Mouse (Mus musculus) E14TG2a.4 (cell line): Measurements from ENCODE around the gene Mapk8ip3.
A peak's percentile ranks its signal among the peaks of the same experiment; 100 is the strongest.

ENCODE experiments used
- H3K27me3 ChIP-seq: 2 replicates; pipeline ENCODE4 v1.6.1; 2014; ENCODE audit warnings: low read length, control low read depth; ENCODE audit not compliant: insufficient read depth
- H3K36me3 ChIP-seq: 2 replicates; pipeline ENCODE4 v1.6.1; 2014; ENCODE audit warnings: low read length, control low read depth; ENCODE audit not compliant: insufficient read depth
- H3K4me1 ChIP-seq: replicated peaks from 2 replicates; pipeline ENCODE4 v1.6.1; 2014; ENCODE audit warnings: low read depth, low read length, control low read depth
- H3K4me3 ChIP-seq: replicated peaks from 2 replicates; pipeline ENCODE4 v1.5.1; 2014; ENCODE audit warnings: mild to moderate bottlenecking, low read length
- H3K9me3 ChIP-seq: 2 replicates; pipeline ENCODE4 v1.6.1; 2014; ENCODE audit warnings: low read length, control low read depth
- CTCF ChIP-seq: conservative IDR thresholded peaks from 2 replicates; pipeline ENCODE4 v1.5.1; 2014; ENCODE audit warnings: low read length
- NANOG ChIP-seq: IDR thresholded peaks from 2 replicates; pipeline ENCODE4 v1.6.1; 2014; ENCODE audit warnings: borderline replicate concordance, low read length, mixed read lengths
- POU5F1 ChIP-seq: IDR thresholded peaks from 2 replicates; pipeline ENCODE4 v1.6.1; 2014; ENCODE audit warnings: low read length, borderline replicate concordance

The Mapk8ip3 gene

GRCm38 (mm10) chr17:24884391-24884790 lies 52.4 kb downstream of the Mapk8ip3 start:
- Histone ChIP-seq H3K27me3 (no peaks in the 10 kb centered on the region), H3K36me3 (peaks cover 50% of the 10 kb centered on the region), H3K4me1 (peaks cover 84% of the 10 kb centered on the region), H3K9me3 (no peaks in the 10 kb centered on the region), H3K4me3 (peak overlapping the region; percentile 100)
- TF ChIP-seq POU5F1 (no peak), CTCF (no peak), NANOG (no peak)

GRCm38 (mm10) chr17:24881738-24882440 lies 54.9 kb downstream of the Mapk8ip3 start:
- peaks cover 88% of the 10 kb centered on the region for H3K4me1 ChIP-seq
- no peaks in the 10 kb centered on the region for H3K27me3 ChIP-seq
- H3K36me3 ChIP-seq, result peaks cover 42% of the 10 kb centered on the region
- TF ChIP-seq NANOG (no peak), POU5F1 (no peak), CTCF (peak; percentile 51)
- H3K9me3 ChIP-seq, result no peaks in the 10 kb centered on the region
- peak overlapping the region; percentile 74 for H3K4me3 ChIP-seq

- TF ChIP-seq POU5F1 (no peak), NANOG (no peak), CTCF (no peak)
- Histone ChIP-seq H3K4me1 (peaks cover 97% of the 10 kb centered on the region), H3K4me3 (peak overlapping the region; percentile 70), H3K36me3 (peaks cover 22% of the 10 kb centered on the region), H3K9me3 (no peaks in the 10 kb centered on the region), H3K27me3 (no peaks in the 10 kb centered on the region)
Measured at GRCm38 (mm10) chr17:24878531-24878930, 58.2 kb downstream of the Mapk8ip3 start.

DNA sequence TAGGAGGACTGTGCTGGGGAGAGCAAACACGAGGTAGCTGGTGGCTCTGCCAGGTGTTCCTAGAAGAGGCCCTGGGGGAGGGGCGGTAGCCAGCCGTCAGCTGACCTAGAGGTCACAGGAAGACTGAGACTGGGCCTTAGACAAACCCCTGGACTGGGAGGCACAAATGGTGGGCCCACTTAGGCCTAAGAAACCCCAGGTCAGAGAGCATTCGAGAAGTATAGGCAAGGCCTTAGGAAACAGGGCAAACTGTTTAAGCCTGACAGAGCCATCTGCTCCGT lies 58.7 kb downstream of the Mapk8ip3 start:
- no peaks in the 10 kb centered on the region for H3K9me3 ChIP-seq

DNA sequence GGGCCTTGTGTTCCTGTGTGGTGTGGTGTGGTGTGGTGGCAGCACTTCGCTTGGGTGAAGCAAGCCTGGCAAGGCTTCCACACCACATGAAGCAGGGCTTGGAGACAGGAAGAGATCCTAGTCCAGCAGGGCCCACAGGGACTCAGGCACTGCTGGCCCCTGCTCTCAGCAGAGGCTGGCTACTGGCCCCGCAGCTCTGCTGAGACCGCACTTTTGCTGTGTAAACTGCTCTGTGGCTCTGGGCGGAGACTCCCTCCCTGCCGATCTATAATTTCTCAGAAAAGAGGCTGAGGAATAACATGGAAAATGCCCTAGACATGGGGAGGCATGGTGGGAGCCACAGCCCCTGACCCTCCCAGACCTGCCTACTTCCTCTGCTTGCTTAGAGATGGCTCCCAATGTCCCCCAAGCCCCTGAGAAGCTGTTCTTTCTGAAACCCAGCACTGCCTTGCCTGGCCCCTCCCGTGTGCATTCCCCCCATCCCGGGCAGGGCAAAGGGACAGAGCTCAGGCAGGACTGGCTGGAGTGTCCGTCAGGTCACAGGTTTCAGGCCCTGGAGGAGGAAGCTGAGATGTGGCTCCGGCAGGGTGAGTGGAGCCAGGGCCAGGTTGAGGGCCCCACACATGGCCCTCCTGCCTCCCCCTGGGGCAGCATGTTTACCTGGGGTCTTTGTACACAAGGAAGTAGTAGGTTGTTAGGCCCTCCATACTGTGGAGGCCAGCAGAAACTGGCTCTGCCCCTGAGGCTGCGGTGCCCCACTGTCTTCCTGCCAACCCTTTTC lies 59.3 kb downstream of the Mapk8ip3 start:
- Histone ChIP-seq H3K4me3 (peak overlapping the region; percentile 70), H3K9me3 (no peaks in the 10 kb centered on the region), H3K4me1 (peaks cover 96% of the 10 kb centered on the region), H3K36me3 (peaks cover 12% of the 10 kb centered on the region), H3K27me3 (no peaks in the 10 kb centered on the region)
- TF ChIP-seq NANOG, result no peak
- TF ChIP-seq POU5F1, result no peak
- no peak for TF ChIP-seq CTCF

More for the DNA sequence above, 58.7 kb downstream of the Mapk8ip3 start:
- peak overlapping the region; percentile 70 for H3K4me3 ChIP-seq
- H3K4me1 ChIP-seq, result peaks cover 96% of the 10 kb centered on the region
- H3K36me3 ChIP-seq, result peaks cover 17% of the 10 kb centered on the region
- no peak for TF ChIP-seq CTCF
- TF ChIP-seq POU5F1, result no peak
- TF ChIP-seq NANOG, result no peak
- H3K27me3 ChIP-seq, result no peaks in the 10 kb centered on the region

GRCm38 (mm10) chr17:24874989-24875388 lies 61.8 kb downstream of the Mapk8ip3 start:
- Histone ChIP-seq H3K9me3 (no peaks in the 10 kb centered on the region), H3K27me3 (no peaks in the 10 kb centered on the region), H3K4me3 (peak overlapping the region; percentile 32; the same call in 1 of the 2 replicates), H3K4me1 (peaks cover 86% of the 10 kb centered on the region), H3K36me3 (no peaks in the 10 kb centered on the region)
- TF ChIP-seq NANOG (no peak), POU5F1 (no peak), CTCF (no peak)

GRCm38 (mm10) chr17:24874405-24874745 lies 62.4 kb downstream of the Mapk8ip3 start:
- Histone ChIP-seq H3K4me3 (peak overlapping the region; percentile 52), H3K27me3 (no peaks in the 10 kb centered on the region), H3K36me3 (peaks cover 3% of the 10 kb centered on the region; the same call in 1 of the 2 replicates), H3K4me1 (peaks cover 84% of the 10 kb centered on the region), H3K9me3 (no peaks in the 10 kb centered on the region)
- no peak for TF ChIP-seq CTCF
- 0 out of 2 replicates have a peak, but pooled peaks have one; percentile 34 for TF ChIP-seq POU5F1

DNA sequence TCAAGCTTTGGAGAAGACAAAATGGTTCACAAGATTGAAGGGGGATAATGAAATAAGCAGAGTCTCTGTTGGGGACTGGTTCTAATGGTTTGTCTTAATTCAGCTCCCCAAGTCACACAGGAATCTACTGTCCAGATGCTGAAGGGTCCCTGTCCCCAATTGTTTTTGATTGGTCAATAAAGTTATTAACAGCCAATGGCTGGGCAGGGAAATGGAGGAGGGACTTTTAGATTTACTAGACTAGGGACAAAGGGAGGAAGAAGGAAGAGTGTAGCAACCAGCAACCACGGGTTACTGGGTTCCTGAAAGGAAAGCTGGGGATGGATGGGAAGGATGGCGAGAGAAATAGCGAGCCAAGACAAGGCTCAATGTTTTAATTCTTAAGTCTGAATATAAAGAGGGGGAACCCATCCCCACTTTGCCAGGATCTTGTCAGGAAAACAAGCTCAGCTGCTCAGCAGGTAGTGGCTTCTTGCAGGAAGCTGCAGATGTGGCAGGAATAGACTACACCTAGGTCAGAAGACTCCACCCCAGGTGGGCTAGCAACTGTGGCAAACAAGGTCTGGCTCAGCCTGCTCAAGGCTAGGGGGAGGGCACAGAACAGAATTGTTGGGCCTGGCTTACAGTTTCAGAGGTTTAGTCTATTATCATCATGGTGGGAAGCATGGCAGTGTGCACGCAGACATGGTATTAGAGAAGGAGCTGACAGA lies 62.9 kb downstream of the Mapk8ip3 start:
- H3K9me3 ChIP-seq, result no peaks in the 10 kb centered on the region
- H3K4me1 ChIP-seq, result peaks cover 84% of the 10 kb centered on the region
- H3K4me3 ChIP-seq, result peak overlapping the region; percentile 52
- H3K36me3 ChIP-seq, result peaks cover 6% of the 10 kb centered on the region; the same call in 1 of the 2 replicates
- no peak for TF ChIP-seq CTCF
- no peak for TF ChIP-seq POU5F1
- TF ChIP-seq NANOG, result no peak
- H3K27me3 ChIP-seq, result no peaks in the 10 kb centered on the region
